Mouse (Mus musculus) neural tube, embryonic 11.5 days (tissue): ENCODE results near the gene N4bp3. TPM values are rescaled to one million over a fixed set of nuclear protein-coding genes. Genes with fewer than 3 reads are reported as not detected.
"Not testable (repeated sequence)": the region's sequence is repeated elsewhere in the genome, so short reads cannot be mapped to it uniquely, and the experiment has no call there.

Experiments used
- ATAC-seq: fragments of 200-750 bp; cut with Nextera tagmentation; 2 replicates; pipeline ENCODE4 v1.8.0; 2017; ENCODE audit warnings: moderate number of reproducible peaks, mild to moderate bottlenecking, moderate TSS enrichment, moderate library complexity; ENCODE audit not compliant: insufficient read depth, low FRiP score, low TSS enrichment
- DNase-seq: peaks from one replicate; pipeline ENCODE4 v3.0.0-alpha.2; 2015; ENCODE audit warnings: low spot score
- H3K27ac ChIP-seq: fragments of 300-500 bp; sonication (generic); 2 replicates; pipeline ENCODE4 v1.5.1; 2014; ENCODE audit warnings: low read depth, mild to moderate bottlenecking, low read length
- H3K27me3 ChIP-seq: fragments of 300-500 bp; sonication (generic); 2 replicates; pipeline ENCODE4 v1.6.1; 2014; ENCODE audit warnings: mild to moderate bottlenecking, low read length, mixed read lengths; ENCODE audit not compliant: control insufficient read depth, insufficient read depth
- H3K36me3 ChIP-seq: fragments of 300-500 bp; sonication (generic); 2 replicates; pipeline ENCODE4 v1.6.1; 2014; ENCODE audit warnings: mild to moderate bottlenecking, low read length, moderate library complexity, mixed read lengths; ENCODE audit not compliant: control insufficient read depth, insufficient read depth
- H3K4me1 ChIP-seq: fragments of 300-500 bp; sonication (generic); 2 replicates; pipeline ENCODE4 v1.6.1; 2014; ENCODE audit warnings: low read length, mixed read lengths; ENCODE audit not compliant: control insufficient read depth, insufficient read depth
- H3K4me2 ChIP-seq: fragments of 300-500 bp; sonication (generic); 2 replicates; pipeline ENCODE4 v1.6.1; 2014; ENCODE audit warnings: low read depth, mild to moderate bottlenecking, moderate library complexity
- H3K4me3 ChIP-seq: fragments of 300-500 bp; sonication (generic); 2 replicates; pipeline ENCODE4 v1.5.1; 2014; ENCODE audit warnings: low read depth, low read length
- H3K9ac ChIP-seq: fragments of 300-500 bp; sonication (generic); 2 replicates; pipeline ENCODE4 v1.6.1; 2014; ENCODE audit warnings: mild to moderate bottlenecking, low read length
- H3K9me3 ChIP-seq: fragments of 300-500 bp; sonication (generic); 2 replicates; pipeline ENCODE4 v1.6.1; 2016; ENCODE audit warnings: low read length; ENCODE audit not compliant: control insufficient read depth
- WGBS: fragments of 180-500 bp; shearing (Covaris S2); extraction: QIAGEN DNeasy Blood & Tissue Kit; methylation state at CpG from one replicate; pipeline ENCODE4 v1.1.7; 2014; 5-methylcytosine and 5-hydroxymethylcytosine counted together
- polyA plus RNA-seq: library from polyadenylated mRNA; unstranded; fragments of >200 nt; fragmentation: Nextera tagmentation; extraction: Ambion mirVana; gene quantifications from 2 replicates; pipeline ENCODE4 v1.2.1, GENCODE M21; 2014

N4bp3 gene
- polyA plus RNA-seq, 1 experiment from 2014 or later, result 12.2 TPM

DNA sequence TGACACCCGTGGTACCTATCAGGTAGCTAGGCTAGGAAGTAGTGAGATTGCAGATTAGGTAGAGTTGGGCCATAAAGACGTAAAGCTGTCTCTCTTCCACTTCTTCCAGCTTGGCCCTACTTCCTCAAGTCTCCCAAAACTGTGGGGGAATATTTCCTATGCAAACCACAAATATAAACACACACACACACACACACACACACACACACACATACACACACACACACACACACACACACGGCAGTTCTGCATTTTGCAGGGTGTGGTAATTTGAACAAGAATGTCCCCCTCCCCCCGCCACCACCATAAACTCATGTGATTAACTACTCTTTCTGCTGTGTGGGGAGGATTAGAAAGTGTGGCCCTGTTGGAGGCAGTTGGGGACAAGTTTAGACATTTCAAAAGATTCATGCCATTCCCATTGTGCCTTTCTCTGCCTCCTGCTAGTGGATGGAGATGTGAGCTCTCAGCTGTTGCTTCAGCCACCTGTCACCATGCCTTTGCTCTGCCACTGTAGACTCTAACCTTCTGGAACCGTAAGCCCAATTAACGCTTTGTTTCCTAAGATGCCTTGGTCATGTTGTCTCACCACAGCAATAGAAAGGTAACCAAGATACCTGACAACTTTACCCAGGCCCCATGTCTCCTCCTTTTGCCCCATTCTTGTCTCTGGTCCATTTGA is 27.2 kb upstream of the N4bp3 start:
- no peaks in the 10 kb centered on the region for H3K4me1 ChIP-seq
- H3K9ac ChIP-seq, result no peak overlapping the region
- H3K36me3 ChIP-seq, result no peaks in the 10 kb centered on the region
- no peak overlapping the region for H3K4me3 ChIP-seq
- no peaks in the 10 kb centered on the region for H3K27me3 ChIP-seq
- DNase-seq (no peak), ATAC-seq (no peak)
- no peaks in the 10 kb centered on the region for H3K9me3 ChIP-seq
- 64% methylated on average over 6 of the region's 6 CpGs for WGBS
- no peak overlapping the region for H3K27ac ChIP-seq
- H3K4me2 ChIP-seq, result no peak overlapping the region

DNA sequence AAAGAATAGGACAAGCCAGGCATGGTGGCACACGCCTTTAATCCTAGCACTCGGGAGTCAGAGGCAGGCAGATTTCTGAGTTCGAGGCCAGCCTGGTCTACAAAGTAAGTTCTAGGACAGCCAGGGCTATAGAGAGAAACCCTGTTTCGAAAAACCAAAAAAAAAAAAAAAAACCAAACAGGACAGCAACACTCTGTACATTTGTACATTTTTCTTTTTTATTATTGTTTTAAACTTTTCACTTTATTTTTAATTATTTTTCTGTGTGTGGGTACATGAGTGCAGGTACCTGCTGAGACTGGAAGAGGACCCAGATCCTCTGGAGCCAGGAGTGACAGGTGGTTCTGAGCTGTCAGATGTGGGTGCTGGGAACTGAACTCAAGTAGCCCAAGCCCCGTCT is 24.7 kb upstream of the N4bp3 start:
- no peak overlapping the region for H3K27ac ChIP-seq
- no peak overlapping the region for H3K4me2 ChIP-seq
- no peaks in the 10 kb centered on the region for H3K4me1 ChIP-seq
- ATAC-seq (no peak), DNase-seq (no peak)
- H3K9me3 ChIP-seq, result no peaks in the 10 kb centered on the region
- WGBS, result 84% methylated on average over 5 of the region's 5 CpGs
- H3K36me3 ChIP-seq, result no peaks in the 10 kb centered on the region
- no peaks in the 10 kb centered on the region for H3K27me3 ChIP-seq
- H3K9ac ChIP-seq, result no peak overlapping the region
- no peak overlapping the region for H3K4me3 ChIP-seq

DNA sequence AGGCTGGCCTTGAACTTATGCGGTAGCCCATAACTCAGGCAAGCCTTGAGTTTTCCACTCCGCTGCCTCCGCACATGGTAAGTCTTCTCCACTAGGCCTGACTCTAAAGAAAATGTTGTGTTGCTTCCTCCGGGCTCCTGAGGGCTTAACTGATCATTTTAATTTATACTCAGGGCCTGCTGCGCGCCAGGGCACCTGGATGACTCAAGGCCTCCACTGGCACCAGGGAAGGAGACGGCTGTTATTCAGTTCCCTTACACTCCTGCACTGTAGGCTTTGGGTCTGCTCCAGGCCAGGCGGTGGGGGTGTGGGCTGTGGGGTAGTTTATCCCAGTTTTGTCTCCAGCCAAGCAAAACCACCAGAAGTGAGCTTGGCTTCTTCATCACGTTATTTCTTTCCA is 22.6 kb upstream of the N4bp3 start:
- no peaks in the 10 kb centered on the region for H3K36me3 ChIP-seq
- DNase-seq, result no peak
- H3K9me3 ChIP-seq, result no peaks in the 10 kb centered on the region
- no peak overlapping the region for H3K27ac ChIP-seq
- ATAC-seq, result no peak
- no peaks in the 10 kb centered on the region for H3K27me3 ChIP-seq
- WGBS, result 87% methylated on average over 9 of the region's 9 CpGs
- H3K9ac ChIP-seq, result no peak overlapping the region
- no peak overlapping the region for H3K4me3 ChIP-seq
- H3K4me2 ChIP-seq, result no peak overlapping the region
- no peaks in the 10 kb centered on the region for H3K4me1 ChIP-seq

DNA sequence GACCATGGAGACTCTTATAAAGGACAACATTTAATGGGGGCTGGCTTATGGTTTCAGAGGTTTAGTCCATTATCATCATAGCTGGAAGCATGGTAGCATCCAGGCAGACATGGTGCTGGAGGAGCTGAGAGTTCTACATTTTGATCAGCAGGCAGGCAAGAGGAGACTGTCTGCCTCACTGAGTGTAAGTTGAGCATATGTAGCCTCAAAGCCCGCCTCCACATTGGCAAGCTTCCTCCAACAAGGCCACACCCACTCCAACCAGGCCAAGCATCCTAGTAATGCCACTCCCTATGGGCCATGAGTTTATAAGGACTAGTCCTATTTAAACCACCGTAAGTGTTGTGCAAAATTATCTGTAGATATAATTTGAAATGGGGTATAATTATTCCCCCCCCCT is 20.7 kb upstream of the N4bp3 start:
- no peaks in the 10 kb centered on the region for H3K36me3 ChIP-seq
- no peak overlapping the region for H3K4me2 ChIP-seq
- WGBS, result 70% methylated on average over 2 of the region's 2 CpGs
- H3K9ac ChIP-seq, result no peak overlapping the region
- H3K27me3 ChIP-seq, result no peaks in the 10 kb centered on the region
- H3K9me3 ChIP-seq, result no peaks in the 10 kb centered on the region
- DNase-seq (no peak), ATAC-seq (no peak)
- H3K27ac ChIP-seq, result no peak overlapping the region
- no peak overlapping the region for H3K4me3 ChIP-seq
- no peaks in the 10 kb centered on the region for H3K4me1 ChIP-seq

DNA sequence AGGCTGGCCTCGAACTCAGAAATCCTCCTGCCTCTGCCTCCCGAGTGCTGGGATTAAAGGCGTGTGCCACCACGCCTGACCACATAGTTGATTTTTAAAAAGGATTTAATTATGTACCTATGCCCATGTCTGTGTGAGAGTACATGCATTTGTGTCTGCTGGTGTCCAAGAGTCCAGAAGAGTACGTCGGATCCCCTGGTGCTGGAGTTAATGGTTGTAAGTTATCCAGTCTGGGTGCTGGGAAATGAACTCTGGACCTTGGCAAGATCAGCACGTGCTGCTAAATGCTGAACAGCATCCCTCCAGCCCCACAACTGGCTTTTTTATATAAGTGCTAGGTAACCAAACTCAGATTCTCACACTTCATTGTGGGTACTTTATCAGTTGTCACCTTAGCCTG is 20.2 kb upstream of the N4bp3 start:
- Histone ChIP-seq H3K9me3 (no peaks in the 10 kb centered on the region), H3K4me2 (no peak overlapping the region), H3K4me1 (no peaks in the 10 kb centered on the region), H3K27me3 (no peaks in the 10 kb centered on the region), H3K9ac (no peak overlapping the region), H3K27ac (no peak overlapping the region), H3K4me3 (no peak overlapping the region), H3K36me3 (no peaks in the 10 kb centered on the region)
- DNase-seq (no peak), ATAC-seq (no peak)
- 93% methylated on average over 7 of the region's 7 CpGs for WGBS

DNA sequence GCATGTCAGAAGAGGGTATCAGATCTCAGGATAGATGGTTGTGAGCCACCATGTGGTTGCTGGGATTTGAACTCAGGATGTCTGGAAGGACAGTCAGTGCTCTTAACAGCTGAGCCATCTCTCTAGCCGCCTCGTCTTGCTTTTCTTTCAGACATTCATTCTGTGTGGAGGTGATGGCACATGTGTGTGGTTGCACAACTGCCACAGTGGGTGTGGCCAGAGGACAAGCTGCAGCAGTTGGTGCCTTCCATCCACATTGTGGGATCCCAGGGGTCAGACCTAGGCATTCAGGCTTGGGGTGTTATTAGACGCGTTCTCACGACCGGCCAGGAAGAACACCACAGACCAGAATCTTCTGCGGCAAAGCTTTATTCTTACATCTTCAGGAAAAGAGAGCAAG is 14.1 kb upstream of the N4bp3 start:
- H3K9me3 ChIP-seq, H3K4me1 ChIP-seq, H3K36me3 ChIP-seq, H3K4me3 ChIP-seq, H3K9ac ChIP-seq, DNase-seq, ATAC-seq, H3K27me3 ChIP-seq, H3K27ac ChIP-seq, H3K4me2 ChIP-seq: not testable (repeated sequence)
- WGBS, result 94% methylated on average over 7 of the region's 7 CpGs

DNA sequence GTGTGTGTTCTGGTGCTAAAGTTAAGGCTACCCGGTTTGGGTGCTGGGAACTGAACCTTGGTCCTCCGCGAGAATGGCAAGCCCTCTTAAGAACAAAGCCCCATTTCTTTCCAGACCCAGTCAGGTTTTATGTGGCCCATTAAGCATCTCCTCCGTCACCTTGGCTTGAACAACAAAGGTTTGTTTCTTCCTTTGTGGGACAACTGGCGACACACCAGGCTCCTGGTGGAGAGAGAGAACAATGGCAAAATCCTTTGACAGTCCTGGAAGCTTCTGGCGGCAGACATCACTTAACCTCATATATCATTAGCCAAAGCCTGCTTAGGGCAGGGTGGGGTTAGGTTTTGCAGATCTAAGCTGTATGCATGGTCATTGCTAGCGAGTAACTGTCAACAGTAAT is 12.0 kb upstream of the N4bp3 start:
- H3K4me1 ChIP-seq, result no peaks in the 10 kb centered on the region
- no peaks in the 10 kb centered on the region for H3K9me3 ChIP-seq
- no peak overlapping the region for H3K4me2 ChIP-seq
- 78% methylated on average over 7 of the region's 7 CpGs for WGBS
- no peak overlapping the region for H3K4me3 ChIP-seq
- H3K27me3 ChIP-seq, result no peaks in the 10 kb centered on the region
- H3K27ac ChIP-seq, result no peak overlapping the region
- no peaks in the 10 kb centered on the region for H3K36me3 ChIP-seq
- H3K9ac ChIP-seq, result no peak overlapping the region
- ATAC-seq, result no peak
- no peak for DNase-seq

DNA sequence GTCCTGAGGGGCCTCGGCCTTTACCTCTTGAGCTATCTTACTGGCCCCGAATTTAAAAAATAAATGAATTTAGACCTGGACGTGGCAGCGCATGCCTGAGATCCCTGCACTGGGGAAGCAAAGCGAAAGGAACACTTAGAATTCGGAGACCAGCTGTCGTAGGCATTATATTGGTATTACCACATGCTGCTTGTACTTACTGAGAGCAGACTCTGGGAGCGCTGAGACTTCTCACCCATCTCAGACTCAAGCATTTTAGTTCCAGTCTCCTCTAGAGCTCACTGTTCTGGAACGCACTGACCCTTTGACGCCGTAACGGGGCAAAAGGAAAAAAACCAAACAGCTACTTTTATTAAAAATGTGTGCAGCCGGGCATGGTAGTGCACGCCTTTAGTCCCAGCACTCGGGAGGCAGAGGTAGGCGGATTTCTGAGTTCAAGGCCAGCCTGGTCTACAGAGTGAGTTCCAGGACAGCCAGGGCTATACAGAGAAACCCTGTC is 11.3 kb upstream of the N4bp3 start:
- no peak overlapping the region for H3K4me3 ChIP-seq
- H3K27me3 ChIP-seq, result no peaks in the 10 kb centered on the region
- no peak overlapping the region for H3K4me2 ChIP-seq
- no peaks in the 10 kb centered on the region for H3K4me1 ChIP-seq
- 85% methylated on average over 16 of the region's 16 CpGs for WGBS
- H3K36me3 ChIP-seq, result no peaks in the 10 kb centered on the region
- no peaks in the 10 kb centered on the region for H3K9me3 ChIP-seq
- H3K9ac ChIP-seq, result no peak overlapping the region
- ATAC-seq (no peak), DNase-seq (no peak)
- no peak overlapping the region for H3K27ac ChIP-seq

DNA sequence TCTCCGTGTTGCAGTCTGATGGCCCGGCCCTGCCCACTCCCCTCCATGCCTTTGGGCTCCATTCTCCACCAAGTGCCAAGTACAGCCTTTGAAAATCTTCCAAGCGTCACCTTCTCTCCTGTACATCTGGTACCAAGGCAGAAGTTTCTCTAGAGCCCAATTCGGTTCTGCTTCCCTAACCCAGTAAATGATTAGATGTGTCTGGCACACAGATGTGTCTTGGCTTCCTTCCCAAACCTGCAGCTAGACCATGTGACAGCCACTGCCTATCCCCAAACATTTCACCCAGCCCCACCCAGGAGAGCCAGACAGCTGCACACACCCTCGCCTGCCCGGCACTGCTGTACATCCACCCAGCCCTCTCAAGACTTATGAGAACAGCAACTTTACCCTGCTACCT is 8.1 kb upstream of the N4bp3 start:
- ATAC-seq (no peak), DNase-seq (no peak)
- H3K4me1 ChIP-seq, result no peaks in the 10 kb centered on the region
- no peaks in the 10 kb centered on the region for H3K36me3 ChIP-seq
- H3K27me3 ChIP-seq, result no peaks in the 10 kb centered on the region
- 64% methylated on average over 6 of the region's 6 CpGs for WGBS
- no peak overlapping the region for H3K9ac ChIP-seq
- H3K4me2 ChIP-seq, result no peak overlapping the region
- H3K9me3 ChIP-seq, result no peaks in the 10 kb centered on the region
- no peak overlapping the region for H3K27ac ChIP-seq
- no peak overlapping the region for H3K4me3 ChIP-seq
